Mouse (Mus musculus): ENCODE data around the gene Htr2c. TPM values are rescaled to one million over a fixed set of nuclear protein-coding genes. Genes with fewer than 3 reads are reported as not detected.

The Htr2c gene
- not detected in 2 replicates for total RNA-seq (2012; rRNA removed)

DNA sequence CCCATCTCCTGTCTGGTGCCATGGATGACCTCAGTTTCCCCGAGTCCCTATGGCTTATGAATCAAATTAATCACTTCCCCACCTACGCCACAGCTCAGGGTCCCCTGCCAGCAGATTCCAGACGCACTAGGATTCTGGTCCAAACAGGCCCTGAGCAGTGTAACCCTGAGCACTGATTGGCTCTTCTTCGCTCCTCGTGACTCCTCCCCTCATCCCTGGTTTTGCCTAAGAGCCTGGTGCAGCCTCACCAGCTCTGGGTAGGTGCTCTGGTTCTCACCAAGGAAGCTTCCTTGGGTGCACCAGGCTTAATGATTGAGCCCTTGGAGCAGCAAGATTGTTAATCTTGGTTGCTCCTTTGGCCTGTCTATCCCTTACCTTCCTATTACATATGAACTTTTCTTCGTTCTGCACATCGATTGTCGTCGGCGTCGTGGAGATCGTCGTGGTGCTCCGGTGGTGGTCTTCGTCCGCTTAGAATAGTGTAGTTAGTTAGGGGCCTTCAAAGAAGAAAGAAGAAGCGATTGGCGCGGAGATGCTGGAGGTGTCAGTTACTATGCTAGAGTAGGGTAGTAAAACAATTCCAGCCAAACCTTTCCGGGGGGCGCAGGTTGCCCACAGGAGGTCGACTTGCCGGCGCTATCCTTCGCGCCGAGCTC is at the start of gene Htr2c:
Gene Htr2c (plus strand): TSS at position 256 of the 656 bp plus-strand sequence.
- no peaks in the 10 kb centered on the region for H3K36me3 ChIP-seq (ENCODE audit: control insufficient read depth, insufficient read depth, low read length, poor library complexity, severe bottlenecking)
- no peak for DNase-seq (ENCODE audit: low read depth, low spot score)
- H3K4me3 ChIP-seq (ENCODE audit: insufficient read depth in 1 of 2, low read depth in 1 of 2, low read length in 2 of 2, poor library complexity in 1 of 2, severe bottlenecking in 1 of 2), result peak within 1 kb of the TSS; percentile 39 to 56; a peak in 3 of 4 replicates
- H3K9ac ChIP-seq (ENCODE audit: insufficient read depth, low read depth, low read length, poor library complexity, severe bottlenecking), result no peak within 1 kb of the TSS
- no peaks in the 10 kb centered on the region for H3K4me1 ChIP-seq (ENCODE audit: control insufficient read depth in 2 of 2, insufficient read depth in 2 of 2, low read length in 2 of 2, poor library complexity in 1 of 2)
- H3K9me3 ChIP-seq (ENCODE audit: control insufficient read depth, insufficient read depth, low read depth, low read length), result no peaks in the 10 kb centered on the region
- in situ Hi-C loops (cut with MboI; ENCODE audit: low sequenced_read_pairs in 2 of 2, unreplicated experiment in 2 of 2), result no loop called here
- no peak within 1 kb of the TSS for H3K27ac ChIP-seq (ENCODE audit: insufficient read depth, low read depth, low read length, poor library complexity, severe bottlenecking)
- TF ChIP-seq HCFC1 (IDR thresholded peaks at IDR 0.05; ENCODE audit: borderline replicate concordance, insufficient read depth, low read length) (no peak), MAFK (IDR thresholded peaks at IDR 0.05; ENCODE audit: insufficient read depth, low read depth, low read length) (no peak), CHD2 (IDR thresholded peaks at IDR 0.05; ENCODE audit: low read depth, low read length) (no peak), ZC3H11A (IDR thresholded peaks at IDR 0.05; ENCODE audit: borderline replicate concordance, low read depth, low read length) (no peak), ZNF384 (IDR thresholded peaks at IDR 0.05; ENCODE audit: low read depth, low read length) (no peak)

DNA sequence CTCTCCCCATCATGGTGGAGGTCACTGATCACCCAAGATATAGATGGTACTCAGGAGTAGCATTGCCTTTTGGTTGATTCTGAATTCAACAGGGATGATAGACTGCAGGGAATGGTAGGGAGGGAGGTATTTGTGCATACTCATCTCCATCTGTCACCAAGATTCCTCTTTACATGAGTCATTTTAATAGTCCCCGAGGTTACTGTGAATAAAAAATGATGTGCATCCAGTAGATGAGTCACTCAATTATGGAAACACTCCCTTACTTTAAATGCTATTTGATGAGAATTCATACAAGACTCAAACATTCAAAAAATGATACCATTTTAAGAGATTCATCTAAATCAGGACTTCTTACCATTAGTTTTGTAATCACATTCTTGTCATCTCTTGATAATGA is 34.1 kb upstream of the Htr2c start:
- DNase-seq (ENCODE audit: low read depth, low spot score), result no peak
- H3K27ac ChIP-seq (ENCODE audit: insufficient read depth, low read depth, low read length, poor library complexity, severe bottlenecking), result no peak overlapping the region
- no peaks in the 10 kb centered on the region for H3K9me3 ChIP-seq (ENCODE audit: control insufficient read depth, insufficient read depth, low read depth, low read length)
- no peak overlapping the region for H3K9ac ChIP-seq (ENCODE audit: insufficient read depth, low read depth, low read length, poor library complexity, severe bottlenecking)
- no peaks in the 10 kb centered on the region for H3K4me1 ChIP-seq (ENCODE audit: control insufficient read depth in 2 of 2, insufficient read depth in 2 of 2, low read length in 2 of 2, poor library complexity in 1 of 2)
- H3K36me3 ChIP-seq (ENCODE audit: control insufficient read depth, insufficient read depth, low read length, poor library complexity, severe bottlenecking), result no peaks in the 10 kb centered on the region
- in situ Hi-C loops (cut with MboI; ENCODE audit: low sequenced_read_pairs in 2 of 2, unreplicated experiment in 2 of 2), result no loop called here
- H3K4me3 ChIP-seq (ENCODE audit: insufficient read depth in 1 of 2, low read depth in 1 of 2, low read length in 2 of 2, poor library complexity in 1 of 2, severe bottlenecking in 1 of 2), result no peak overlapping the region
- no peak for TF ChIP-seq MAFK (IDR thresholded peaks at IDR 0.05; ENCODE audit: insufficient read depth, low read depth, low read length)

DNA sequence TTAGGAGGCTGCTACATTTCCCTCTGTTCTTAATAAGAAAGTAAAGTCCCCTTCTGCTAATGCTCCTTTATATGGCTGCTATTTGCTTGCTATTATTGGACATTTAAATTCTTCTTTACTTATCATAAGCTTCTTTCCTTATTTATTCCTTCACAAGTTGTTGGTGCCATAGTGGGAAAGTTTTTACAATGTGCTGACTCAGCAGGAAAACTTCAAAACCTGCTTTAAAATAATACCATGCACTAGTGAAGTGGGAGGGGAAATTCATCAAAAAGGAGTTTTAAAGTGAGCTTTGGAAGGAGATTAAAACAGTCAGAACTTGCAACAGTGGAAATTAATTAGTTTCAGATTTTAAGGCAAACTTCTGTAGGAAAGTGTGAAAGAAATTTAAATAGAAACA is 26.0 kb upstream of the Htr2c start:
- no peak overlapping the region for H3K9ac ChIP-seq (ENCODE audit: insufficient read depth, low read depth, low read length, poor library complexity, severe bottlenecking)
- no peaks in the 10 kb centered on the region for H3K4me1 ChIP-seq (ENCODE audit: control insufficient read depth in 2 of 2, insufficient read depth in 2 of 2, low read length in 2 of 2, poor library complexity in 1 of 2)
- TF ChIP-seq ZC3H11A (IDR thresholded peaks at IDR 0.05; ENCODE audit: borderline replicate concordance, low read depth, low read length) (no peak), MAFK (IDR thresholded peaks at IDR 0.05; ENCODE audit: insufficient read depth, low read depth, low read length) (peak; percentile 93)
- H3K9me3 ChIP-seq (ENCODE audit: control insufficient read depth, insufficient read depth, low read depth, low read length), result no peaks in the 10 kb centered on the region
- DNase-seq (ENCODE audit: low read depth, low spot score), result no peak
- in situ Hi-C loops (cut with MboI; ENCODE audit: low sequenced_read_pairs in 2 of 2, unreplicated experiment in 2 of 2), result no loop called here
- no peak overlapping the region for H3K4me3 ChIP-seq (ENCODE audit: insufficient read depth in 1 of 2, low read depth in 1 of 2, low read length in 2 of 2, poor library complexity in 1 of 2, severe bottlenecking in 1 of 2)
- H3K27ac ChIP-seq (ENCODE audit: insufficient read depth, low read depth, low read length, poor library complexity, severe bottlenecking), result no peak overlapping the region
- no peaks in the 10 kb centered on the region for H3K36me3 ChIP-seq (ENCODE audit: control insufficient read depth, insufficient read depth, low read length, poor library complexity, severe bottlenecking)

DNA sequence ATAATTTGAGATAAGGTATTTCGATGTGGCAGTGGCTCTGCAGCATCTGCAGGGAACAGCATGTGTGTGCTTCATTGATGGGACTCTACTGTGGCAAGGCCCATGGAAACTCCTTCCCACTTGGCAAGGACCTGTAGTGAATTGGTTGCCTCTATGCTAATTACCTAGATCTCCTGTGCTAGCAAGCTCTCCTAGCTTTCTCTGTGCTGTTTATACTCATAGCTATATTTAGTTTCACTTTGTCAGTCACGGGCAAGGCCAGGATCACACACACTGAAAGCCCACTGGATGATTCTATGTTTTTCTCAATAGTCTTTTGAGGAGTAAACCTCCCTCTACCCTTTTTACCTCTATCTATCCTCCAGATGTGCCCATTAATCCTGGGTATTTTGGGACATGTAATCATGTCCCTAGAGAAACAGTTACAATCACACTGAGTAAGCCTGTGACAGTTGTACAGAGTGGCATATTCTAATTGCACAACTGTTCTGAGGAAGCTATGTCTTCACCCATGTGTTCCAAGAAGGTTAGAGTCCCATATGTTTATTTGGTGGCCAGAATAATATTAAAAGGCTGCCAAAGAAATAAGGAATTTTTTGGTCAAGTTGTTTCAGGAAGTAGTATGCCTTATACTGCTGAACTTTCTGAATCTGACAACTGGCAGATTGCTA is 16.0 kb upstream of the Htr2c start:
- Histone ChIP-seq H3K4me1 (ENCODE audit: control insufficient read depth in 2 of 2, insufficient read depth in 2 of 2, low read length in 2 of 2, poor library complexity in 1 of 2) (no peaks in the 10 kb centered on the region), H3K9me3 (ENCODE audit: control insufficient read depth, insufficient read depth, low read depth, low read length) (no peaks in the 10 kb centered on the region), H3K9ac (ENCODE audit: insufficient read depth, low read depth, low read length, poor library complexity, severe bottlenecking) (no peak overlapping the region), H3K4me3 (ENCODE audit: insufficient read depth in 1 of 2, low read depth in 1 of 2, low read length in 2 of 2, poor library complexity in 1 of 2, severe bottlenecking in 1 of 2) (no peak overlapping the region), H3K36me3 (ENCODE audit: control insufficient read depth, insufficient read depth, low read length, poor library complexity, severe bottlenecking) (no peaks in the 10 kb centered on the region), H3K27ac (ENCODE audit: insufficient read depth, low read depth, low read length, poor library complexity, severe bottlenecking) (no peak overlapping the region)
- no peak for TF ChIP-seq MAFK (IDR thresholded peaks at IDR 0.05; ENCODE audit: insufficient read depth, low read depth, low read length)
- TF ChIP-seq ZNF384 (IDR thresholded peaks at IDR 0.05; ENCODE audit: low read depth, low read length), result no peak
- no peak for TF ChIP-seq CHD2 (IDR thresholded peaks at IDR 0.05; ENCODE audit: low read depth, low read length)
- TF ChIP-seq HCFC1 (IDR thresholded peaks at IDR 0.05; ENCODE audit: borderline replicate concordance, insufficient read depth, low read length), result no peak
- no peak for TF ChIP-seq ZC3H11A (IDR thresholded peaks at IDR 0.05; ENCODE audit: borderline replicate concordance, low read depth, low read length)
- in situ Hi-C loops (cut with MboI; ENCODE audit: low sequenced_read_pairs in 2 of 2, unreplicated experiment in 2 of 2), result no loop called here
- no peak for DNase-seq (ENCODE audit: low read depth, low spot score)

DNA sequence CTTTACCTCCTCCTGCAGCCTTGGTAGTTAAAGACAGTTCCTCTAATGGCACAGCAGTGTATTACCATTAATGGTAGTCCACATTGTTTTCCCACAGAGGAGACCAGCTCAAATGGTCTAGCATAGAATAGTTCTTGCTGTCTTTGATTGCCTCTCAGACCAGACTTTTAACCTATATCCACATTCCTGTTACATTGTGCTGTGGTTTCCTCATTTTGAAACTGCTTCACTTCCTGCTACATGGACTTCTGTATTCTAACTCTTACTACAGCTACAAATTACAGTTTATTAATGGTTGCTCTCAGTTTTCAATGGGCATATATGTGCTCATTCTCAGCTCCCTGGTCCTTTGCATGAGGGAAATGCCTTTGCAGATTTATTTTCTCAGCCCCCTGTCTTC is 15.3 kb upstream of the Htr2c start:
- Histone ChIP-seq H3K4me1 (ENCODE audit: control insufficient read depth in 2 of 2, insufficient read depth in 2 of 2, low read length in 2 of 2, poor library complexity in 1 of 2) (no peaks in the 10 kb centered on the region), H3K9me3 (ENCODE audit: control insufficient read depth, insufficient read depth, low read depth, low read length) (no peaks in the 10 kb centered on the region), H3K9ac (ENCODE audit: insufficient read depth, low read depth, low read length, poor library complexity, severe bottlenecking) (no peak overlapping the region), H3K36me3 (ENCODE audit: control insufficient read depth, insufficient read depth, low read length, poor library complexity, severe bottlenecking) (no peaks in the 10 kb centered on the region), H3K27ac (ENCODE audit: insufficient read depth, low read depth, low read length, poor library complexity, severe bottlenecking) (no peak overlapping the region), H3K4me3 (ENCODE audit: insufficient read depth in 1 of 2, low read depth in 1 of 2, low read length in 2 of 2, poor library complexity in 1 of 2, severe bottlenecking in 1 of 2) (no peak overlapping the region)
- in situ Hi-C loops (cut with MboI; ENCODE audit: low sequenced_read_pairs in 2 of 2, unreplicated experiment in 2 of 2), result no loop called here
- TF ChIP-seq HCFC1 (IDR thresholded peaks at IDR 0.05; ENCODE audit: borderline replicate concordance, insufficient read depth, low read length), result no peak
- no peak for TF ChIP-seq MAFK (IDR thresholded peaks at IDR 0.05; ENCODE audit: insufficient read depth, low read depth, low read length)
- TF ChIP-seq ZNF384 (IDR thresholded peaks at IDR 0.05; ENCODE audit: low read depth, low read length), result no peak
- no peak for TF ChIP-seq ZC3H11A (IDR thresholded peaks at IDR 0.05; ENCODE audit: borderline replicate concordance, low read depth, low read length)
- no peak for TF ChIP-seq CHD2 (IDR thresholded peaks at IDR 0.05; ENCODE audit: low read depth, low read length)
- no peak for DNase-seq (ENCODE audit: low read depth, low spot score)

Data from ES-E14 (cell line).